Mouse (Mus musculus): ENCODE results near the gene Apba2.

The Apba2 gene

GRCm38 (mm10) chr7:64646046-64646445 lies 144.5 kb downstream of the Apba2 start:
- in situ Hi-C loops (cut with MboI; ENCODE audit: unreplicated experiment in 2 of 2), result no loop called here

GRCm38 (mm10) chr7:64648947-64649607 lies 147.6 kb downstream of the Apba2 start:
- in situ Hi-C loops (cut with MboI; ENCODE audit: unreplicated experiment in 2 of 2), result no loop called here

GRCm38 (mm10) chr7:64651963-64652362 lies 150.5 kb downstream of the Apba2 start:
- in situ Hi-C loops (cut with MboI; ENCODE audit: unreplicated experiment in 2 of 2), result no loop called here

DNA sequence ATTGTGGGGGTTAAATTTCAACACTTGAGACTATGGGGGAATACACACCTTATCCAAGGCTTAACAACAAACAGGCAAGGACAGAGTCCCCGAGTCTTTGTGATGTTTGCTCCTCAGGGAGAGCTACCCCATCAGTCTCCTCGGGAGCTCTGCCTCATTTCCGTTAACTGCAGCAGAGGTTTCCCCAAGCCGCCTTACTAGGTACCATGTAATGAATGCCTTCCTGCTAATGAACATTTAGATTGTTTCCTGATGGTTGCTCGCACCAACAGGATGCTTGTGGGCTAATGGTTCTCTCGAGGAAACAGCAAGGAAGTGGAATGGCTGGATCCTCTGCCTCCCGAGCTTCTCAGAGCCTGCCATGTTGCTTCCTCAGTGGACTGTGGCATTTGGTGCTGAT lies 155.3 kb downstream of the Apba2 start:
- in situ Hi-C loops (cut with MboI; ENCODE audit: unreplicated experiment in 2 of 2), result no loop called here

- in situ Hi-C loops (cut with MboI; ENCODE audit: unreplicated experiment in 2 of 2), result no loop called here
Observed at GRCm38 (mm10) chr7:64658914-64659313, 157.4 kb downstream of the Apba2 start.

DNA sequence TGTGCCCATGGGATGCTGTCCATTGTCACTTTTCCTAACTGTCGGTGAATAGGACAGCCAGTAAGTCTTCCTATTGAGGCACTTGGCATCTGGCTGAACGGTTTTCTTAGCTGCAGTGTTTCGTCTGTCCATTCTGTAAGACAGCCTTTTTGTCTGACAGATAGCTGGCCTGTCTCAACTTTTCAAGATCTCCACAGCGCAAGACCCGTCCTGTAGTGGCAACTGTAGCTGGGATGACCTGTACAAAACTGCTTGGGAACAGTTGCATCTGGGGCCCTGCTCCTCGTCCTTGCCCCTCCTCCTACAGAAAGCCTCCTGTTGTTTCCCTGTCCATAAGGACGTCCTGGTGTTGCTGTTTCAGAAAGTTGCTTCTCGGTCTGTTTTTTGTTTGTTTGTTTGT lies 157.8 kb downstream of the Apba2 start:
- in situ Hi-C loops (cut with MboI; ENCODE audit: unreplicated experiment in 2 of 2), result no loop called here

- in situ Hi-C loops (cut with MboI; ENCODE audit: unreplicated experiment in 2 of 2), result no loop called here
Observed at GRCm38 (mm10) chr7:64662506-64662905, 161.0 kb downstream of the Apba2 start.

GRCm38 (mm10) chr7:64663600-64663999 lies 162.1 kb downstream of the Apba2 start:
- in situ Hi-C loops (cut with MboI; ENCODE audit: unreplicated experiment in 2 of 2), result no loop called here

- in situ Hi-C loops (cut with MboI; ENCODE audit: unreplicated experiment in 2 of 2), result no loop called here
Observed at GRCm38 (mm10) chr7:64665120-64665519, 163.6 kb downstream of the Apba2 start.

GRCm38 (mm10) chr7:64665716-64666298 lies 164.3 kb downstream of the Apba2 start:
- in situ Hi-C loops (cut with MboI; ENCODE audit: unreplicated experiment in 2 of 2), result no loop called here

- in situ Hi-C loops (cut with MboI; ENCODE audit: unreplicated experiment in 2 of 2), result no loop called here
Observed at GRCm38 (mm10) chr7:64667959-64668358, 166.5 kb downstream of the Apba2 start.

- in situ Hi-C loops (cut with MboI; ENCODE audit: unreplicated experiment in 2 of 2), result no loop called here
Observed at GRCm38 (mm10) chr7:64679771-64680479, 178.4 kb downstream of the Apba2 start.

- in situ Hi-C loops (cut with MboI; ENCODE audit: unreplicated experiment in 2 of 2), result no loop called here
Observed at GRCm38 (mm10) chr7:64684893-64685292, 183.4 kb downstream of the Apba2 start.

DNA sequence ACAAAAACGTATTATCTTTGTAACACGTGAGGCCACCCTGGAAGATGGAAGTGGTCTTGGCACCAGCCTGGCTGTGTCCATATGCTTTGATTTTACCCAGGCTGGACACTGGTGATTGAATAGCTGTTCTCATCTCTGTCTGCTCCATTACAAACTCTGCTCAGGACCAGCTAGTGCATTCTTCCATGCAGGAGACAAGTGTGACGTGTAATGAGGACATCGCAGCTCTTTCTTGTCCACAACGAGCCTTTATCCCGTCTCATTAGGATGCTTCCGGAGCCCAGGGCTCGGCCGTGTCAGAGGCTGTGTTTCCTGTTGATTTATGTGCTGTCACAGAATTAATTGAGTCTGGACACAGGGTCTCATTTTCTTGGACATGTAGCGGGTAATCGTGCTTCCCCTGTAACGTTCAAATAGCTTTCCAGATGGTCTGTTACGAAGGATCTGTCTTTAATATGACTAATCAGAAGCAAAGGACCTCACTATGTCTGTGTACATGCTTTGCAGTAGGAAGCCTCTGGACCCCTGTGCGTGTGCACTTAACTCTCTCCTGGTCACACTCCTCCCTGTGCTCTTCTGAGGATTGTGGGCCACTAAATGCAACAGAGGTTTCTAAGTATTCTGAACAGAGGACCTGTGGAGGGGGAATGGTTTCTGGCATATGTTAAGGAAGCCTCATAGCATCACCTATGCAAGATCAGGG lies 186.8 kb downstream of the Apba2 start:
- in situ Hi-C loops (cut with MboI; ENCODE audit: unreplicated experiment in 2 of 2), result no loop called here

GRCm38 (mm10) chr7:64691831-64692230 lies 190.3 kb downstream of the Apba2 start:
- in situ Hi-C loops (cut with MboI; ENCODE audit: unreplicated experiment in 2 of 2), result no loop called here

GRCm38 (mm10) chr7:64694937-64695336 lies 193.4 kb downstream of the Apba2 start:
- in situ Hi-C loops (cut with MboI; ENCODE audit: unreplicated experiment in 2 of 2), result no loop called here

- in situ Hi-C loops (cut with MboI; ENCODE audit: unreplicated experiment in 2 of 2), result no loop called here
Observed at GRCm38 (mm10) chr7:64696521-64697281, 195.2 kb downstream of the Apba2 start.

DNA sequence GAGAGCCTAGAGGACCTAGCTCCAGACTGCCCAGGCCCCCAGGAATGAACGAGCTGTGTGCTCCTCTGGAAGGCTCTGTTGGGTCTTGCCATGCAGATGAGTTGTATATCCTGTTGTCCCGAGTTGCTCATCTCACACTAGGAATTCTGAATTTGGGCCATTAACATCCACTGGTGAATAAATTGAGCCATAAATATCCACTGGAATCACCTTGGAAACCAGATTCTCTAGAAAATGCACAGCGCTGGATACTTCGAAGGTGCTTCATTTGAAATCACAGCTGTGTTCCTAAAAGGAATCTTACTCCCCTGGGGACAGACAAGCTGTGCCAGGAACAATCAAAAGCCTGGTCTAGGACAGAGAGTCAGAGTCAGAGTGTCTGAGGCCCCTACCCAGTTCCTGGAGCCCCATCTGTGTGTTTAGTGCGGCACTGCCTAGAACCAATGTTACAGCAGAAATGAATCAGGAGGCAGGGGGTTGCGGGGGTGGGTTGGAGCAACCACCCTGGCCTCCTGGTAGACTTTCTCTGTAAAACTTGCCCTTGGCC lies 196.4 kb downstream of the Apba2 start:
- in situ Hi-C loops (cut with MboI; ENCODE audit: unreplicated experiment in 2 of 2), result no loop called here

- in situ Hi-C loops (cut with MboI; ENCODE audit: unreplicated experiment in 2 of 2), result no loop called here
Observed at GRCm38 (mm10) chr7:64704060-64704595, 202.6 kb downstream of the Apba2 start.

DNA sequence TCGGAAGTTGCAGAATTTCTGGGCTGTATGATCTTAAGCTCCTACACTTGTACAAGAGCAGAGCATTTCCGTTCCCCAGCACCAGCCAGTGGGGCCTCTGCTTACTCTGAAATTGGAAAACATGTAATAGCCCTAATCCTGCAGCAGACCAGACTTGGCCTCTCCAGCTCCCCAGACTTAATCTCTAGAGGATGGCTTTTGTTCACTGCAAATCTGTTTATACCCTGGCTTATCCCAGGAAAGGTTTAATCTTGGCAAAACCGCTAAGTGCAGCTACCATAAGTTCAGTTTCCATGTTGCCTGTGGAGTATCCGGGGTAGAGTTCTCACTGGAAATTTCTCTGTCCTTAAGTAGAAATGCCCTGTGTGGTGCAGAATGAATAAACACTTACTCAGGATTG lies 206.7 kb downstream of the Apba2 start:
- in situ Hi-C loops (cut with MboI; ENCODE audit: unreplicated experiment in 2 of 2), result no loop called here
